Mouse (Mus musculus) hindbrain, postnatal 0 days (tissue): ENCODE data around the gene Klhl25. TPM values are rescaled to one million over a fixed set of nuclear protein-coding genes. Genes with fewer than 3 reads are reported as not detected.
A peak's percentile ranks its signal among the peaks of the same experiment; 100 is the strongest.
"Not testable (repeated sequence)": the region's sequence is repeated elsewhere in the genome, so short reads cannot be mapped to it uniquely, and the experiment has no call there.

ENCODE experiments used
- ATAC-seq: fragments of 200-750 bp; cut with Nextera tagmentation; 2 replicates; pipeline ENCODE4 v1.8.0; 2017; ENCODE audit warnings: mild to moderate bottlenecking, moderate TSS enrichment, moderate library complexity
- DNase-seq: peaks from one replicate; pipeline ENCODE4 v3.0.0-alpha.2; 2015; ENCODE audit warnings: low spot score
- H3K27ac ChIP-seq: fragments of 300-500 bp; sonication (generic); 2 replicates; pipeline ENCODE4 v1.5.1; 2014; ENCODE audit warnings: mild to moderate bottlenecking
- H3K27me3 ChIP-seq: fragments of 300-500 bp; sonication (generic); 2 replicates; pipeline ENCODE4 v1.6.1; 2014; ENCODE audit warnings: low read length, mixed read lengths; ENCODE audit not compliant: insufficient read depth
- H3K36me3 ChIP-seq: fragments of 300-500 bp; sonication (generic); 2 replicates; pipeline ENCODE4 v1.6.1; 2014; ENCODE audit warnings: low read length, mixed read lengths; ENCODE audit not compliant: insufficient read depth
- H3K4me1 ChIP-seq: fragments of 300-500 bp; sonication (generic); 2 replicates; pipeline ENCODE4 v1.6.1; 2014; ENCODE audit warnings: antibody characterized with exemption, low read length, mixed read lengths; ENCODE audit not compliant: insufficient read depth
- H3K4me2 ChIP-seq: fragments of 300-500 bp; sonication (generic); 2 replicates; pipeline ENCODE4 v1.6.1; 2014; ENCODE audit warnings: low read depth, mild to moderate bottlenecking, low read length, moderate library complexity, mixed read lengths
- H3K4me3 ChIP-seq: fragments of 300-500 bp; sonication (generic); 2 replicates; pipeline ENCODE4 v1.5.1; 2014; ENCODE audit warnings: low read length
- H3K9ac ChIP-seq: fragments of 300-500 bp; sonication (generic); replicated peaks from 2 replicates; pipeline ENCODE4 v1.6.1; 2014; ENCODE audit warnings: mild to moderate bottlenecking, low read length, moderate library complexity, mixed read lengths
- H3K9me3 ChIP-seq: fragments of 300-500 bp; sonication (generic); 2 replicates; pipeline ENCODE4 v1.6.1; 2016; ENCODE audit warnings: low read length, mixed read lengths
- CTCF ChIP-seq: IDR thresholded peaks from 2 replicates; pipeline ENCODE4 v1.5.1; 2016; ENCODE audit warnings: antibody characterized with exemption, control low read depth, low read depth
- WGBS: fragments of 180-500 bp; shearing (Covaris S2); extraction: QIAGEN DNeasy Blood & Tissue Kit; methylation state at CpG from one replicate; pipeline ENCODE4 v1.1.7; 2014; 5-methylcytosine and 5-hydroxymethylcytosine counted together
- polyA plus RNA-seq: library from polyadenylated mRNA; unstranded; fragments of >200 nt; fragmentation: Nextera tagmentation; extraction: Ambion mirVana; gene quantifications from 2 replicates; pipeline ENCODE4 v1.2.1, GENCODE M21; 2015
- total RNA-seq: library from RNA; depleted of rRNA; stranded (reverse); fragments of >200 nt; gene quantifications from 2 replicates; pipeline ENCODE4 v1.2.3, GENCODE M21; 2014

Klhl25 gene
- total and polyA plus RNA-seq, 2 experiments from 2014 or later = 14.4 to 47.8 TPM

DNA sequence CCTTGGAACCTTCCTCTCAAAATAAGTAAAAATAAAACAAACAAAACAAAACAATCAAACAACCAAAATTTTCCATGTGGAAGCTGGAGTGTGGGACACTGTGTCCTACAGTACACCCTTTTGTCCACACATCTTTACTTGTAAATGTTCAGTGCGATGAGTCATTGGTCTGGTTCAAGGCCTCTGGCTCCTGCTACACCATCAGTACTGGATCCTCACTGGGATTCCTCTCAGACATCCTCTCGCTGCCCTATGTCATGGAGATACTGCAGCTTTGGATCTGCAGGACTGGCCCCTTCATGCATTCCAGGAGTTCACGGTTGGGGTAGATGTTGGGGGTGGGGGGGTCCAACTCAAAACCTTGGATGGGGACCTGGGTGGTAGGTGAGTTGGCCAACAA lies 5.8 kb upstream of the Klhl25 start:
- no peak overlapping the region for H3K4me3 ChIP-seq
- no peak overlapping the region for H3K9ac ChIP-seq
- 86% methylated on average over 3 of the region's 3 CpGs for WGBS
- ATAC-seq = no peak
- H3K4me1 ChIP-seq = no peaks in the 10 kb centered on the region
- no peaks in the 10 kb centered on the region for H3K9me3 ChIP-seq
- TF ChIP-seq CTCF = no peak
- H3K36me3 ChIP-seq = no peaks in the 10 kb centered on the region
- no peak overlapping the region for H3K4me2 ChIP-seq
- DNase-seq = no peak
- no peaks in the 10 kb centered on the region for H3K27me3 ChIP-seq
- no peak overlapping the region for H3K27ac ChIP-seq

DNA sequence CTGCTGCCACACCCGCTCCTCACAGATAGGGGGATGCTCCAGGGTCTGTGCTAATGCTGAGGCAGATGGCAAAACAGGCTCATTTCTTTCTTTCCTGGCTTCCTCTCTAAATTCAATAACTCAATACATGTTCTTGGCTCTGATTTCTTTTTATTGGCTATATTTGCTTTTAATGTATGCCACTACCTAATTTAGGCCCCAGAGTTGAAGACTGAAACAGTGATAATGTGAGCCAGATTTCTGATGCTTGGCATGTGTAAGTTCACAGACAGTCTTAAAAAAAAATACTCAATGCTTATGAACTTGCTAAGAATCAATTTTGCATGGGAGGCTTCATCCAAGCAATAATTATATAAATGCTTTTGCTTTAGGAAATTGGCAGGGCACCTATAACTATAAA lies 2.2 kb upstream of the Klhl25 start:
- H3K4me3 ChIP-seq = no peak overlapping the region
- no peak overlapping the region for H3K9ac ChIP-seq
- H3K4me1 ChIP-seq = peaks cover 9% of the 10 kb centered on the region; the same call in 1 of the 2 replicates
- WGBS = 80% methylated on average over 1 of the region's 1 CpGs
- no peak overlapping the region for H3K4me2 ChIP-seq
- no peaks in the 10 kb centered on the region for H3K9me3 ChIP-seq
- H3K36me3 ChIP-seq = no peaks in the 10 kb centered on the region
- no peak for ATAC-seq
- no peak overlapping the region for H3K27ac ChIP-seq
- no peak for TF ChIP-seq CTCF
- no peaks in the 10 kb centered on the region for H3K27me3 ChIP-seq
- no peak for DNase-seq

DNA sequence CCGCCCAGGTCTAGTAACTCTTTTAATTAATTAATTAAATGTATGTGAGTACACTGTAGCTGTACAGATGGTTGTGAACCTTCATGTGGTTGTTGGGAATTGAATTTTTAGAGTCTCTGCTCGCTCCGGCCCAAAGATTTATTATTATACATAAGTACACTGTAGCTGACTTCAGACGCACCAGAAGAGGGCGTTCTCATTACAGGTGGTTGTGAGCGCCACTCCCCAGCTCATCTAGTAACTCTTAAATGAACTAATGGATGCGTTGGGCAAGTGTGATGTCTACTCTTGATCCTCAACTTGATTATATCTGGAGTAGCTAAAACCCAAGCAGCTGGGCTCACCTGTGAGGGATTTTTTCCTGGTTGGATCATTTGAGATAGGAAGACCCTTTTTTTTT lies 1.2 kb upstream of the Klhl25 start:
- no peak overlapping the region for H3K9ac ChIP-seq
- H3K4me1 ChIP-seq = peaks cover 13% of the 10 kb centered on the region
- no peak for ATAC-seq
- H3K4me2 ChIP-seq = no peak overlapping the region
- H3K4me3 ChIP-seq = no peak overlapping the region
- H3K36me3 ChIP-seq = no peaks in the 10 kb centered on the region
- DNase-seq = no peak
- H3K27ac ChIP-seq = no peak overlapping the region
- TF ChIP-seq CTCF = no peak
- 48% methylated on average over 7 of the region's 7 CpGs for WGBS
- no peaks in the 10 kb centered on the region for H3K27me3 ChIP-seq
- no peaks in the 10 kb centered on the region for H3K9me3 ChIP-seq

DNA sequence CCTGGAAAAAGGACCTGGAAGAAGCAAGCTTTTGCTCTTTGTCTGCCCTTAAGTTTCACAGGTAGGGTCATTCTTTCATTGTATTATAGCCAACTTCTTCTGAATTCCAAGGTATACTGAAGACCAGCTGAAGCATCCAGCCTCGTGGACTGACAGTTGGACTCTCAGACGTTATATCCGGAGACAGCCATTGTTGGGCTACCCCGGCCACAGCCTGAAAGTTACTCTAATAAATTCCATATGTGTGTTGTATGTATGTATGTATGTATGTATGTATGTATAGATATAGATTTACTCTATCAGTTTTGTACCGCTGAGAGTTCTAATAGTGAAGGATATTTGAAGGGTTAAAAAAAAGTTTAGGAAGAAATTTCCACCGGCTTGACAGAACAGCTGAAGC lies 621 bp upstream of the Klhl25 start:
- H3K4me1 ChIP-seq = peaks cover 17% of the 10 kb centered on the region
- no peaks in the 10 kb centered on the region for H3K9me3 ChIP-seq
- peak overlapping the region; percentile 78 for H3K9ac ChIP-seq
- H3K27ac ChIP-seq = no peak overlapping the region
- no peak for ATAC-seq
- no peak for TF ChIP-seq CTCF
- H3K27me3 ChIP-seq = no peaks in the 10 kb centered on the region
- WGBS = 16% methylated on average over 6 of the region's 6 CpGs
- no peaks in the 10 kb centered on the region for H3K36me3 ChIP-seq
- DNase-seq = no peak
- H3K4me3 ChIP-seq = peak overlapping the region; percentile 92
- H3K4me2 ChIP-seq = peak overlapping the region; percentile 96

DNA sequence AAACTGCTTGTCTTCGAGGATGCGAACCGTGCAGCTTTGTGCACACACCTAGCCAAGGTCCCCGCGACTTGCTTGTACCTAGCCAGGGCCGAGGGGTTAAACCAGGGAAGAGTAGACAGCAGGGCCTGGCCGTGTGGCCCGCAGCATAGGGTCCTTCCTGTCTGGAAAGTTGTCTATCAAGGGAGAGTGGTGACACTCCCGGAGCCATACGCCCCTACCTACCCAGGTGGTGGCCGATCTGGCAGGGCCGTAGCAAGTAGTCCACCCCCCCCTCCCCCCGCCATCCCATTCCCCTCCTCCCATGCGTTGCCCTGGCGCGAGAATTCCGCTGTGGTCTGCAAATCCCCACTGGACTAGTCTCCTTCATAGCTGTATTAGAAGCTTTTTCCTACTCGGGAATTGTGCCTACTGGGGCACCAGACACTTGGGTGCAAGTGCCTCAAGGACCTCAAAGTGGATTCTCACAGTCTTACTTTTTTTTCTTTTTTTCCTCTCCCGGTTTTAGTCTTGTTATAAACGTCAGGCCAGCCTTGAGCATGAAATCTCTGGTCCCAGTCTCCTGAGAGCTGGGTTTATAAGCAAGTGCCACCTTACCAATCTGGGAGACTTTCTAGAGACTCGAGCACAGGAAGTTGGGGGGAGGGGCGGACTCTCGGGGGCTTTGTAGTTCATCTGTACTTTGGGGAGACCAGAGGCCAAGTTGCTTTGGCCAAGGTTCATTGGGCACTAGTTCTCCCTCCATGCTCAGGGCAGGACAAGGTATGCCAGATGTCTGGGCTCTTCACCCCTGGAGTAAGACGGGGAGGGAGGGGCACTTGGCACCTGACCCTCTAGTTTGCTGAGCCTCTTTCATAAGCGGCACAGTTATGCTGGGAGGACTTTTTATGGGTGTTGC lies 913 bp downstream of the Klhl25 start:
- peak overlapping the region; percentile 78 for H3K9ac ChIP-seq
- H3K36me3 ChIP-seq = no peaks in the 10 kb centered on the region
- H3K27ac ChIP-seq = peak overlapping the region; percentile 84; the same call in 1 of the 2 replicates
- no peak for TF ChIP-seq CTCF
- no peaks in the 10 kb centered on the region for H3K9me3 ChIP-seq
- ATAC-seq (no peak), DNase-seq (no peak)
- H3K4me1 ChIP-seq = peaks cover 32% of the 10 kb centered on the region
- peak overlapping the region; percentile 96 for H3K4me2 ChIP-seq
- no peaks in the 10 kb centered on the region for H3K27me3 ChIP-seq
- peak overlapping the region; percentile 92 for H3K4me3 ChIP-seq
- 2% methylated on average over 25 of the region's 25 CpGs for WGBS

DNA sequence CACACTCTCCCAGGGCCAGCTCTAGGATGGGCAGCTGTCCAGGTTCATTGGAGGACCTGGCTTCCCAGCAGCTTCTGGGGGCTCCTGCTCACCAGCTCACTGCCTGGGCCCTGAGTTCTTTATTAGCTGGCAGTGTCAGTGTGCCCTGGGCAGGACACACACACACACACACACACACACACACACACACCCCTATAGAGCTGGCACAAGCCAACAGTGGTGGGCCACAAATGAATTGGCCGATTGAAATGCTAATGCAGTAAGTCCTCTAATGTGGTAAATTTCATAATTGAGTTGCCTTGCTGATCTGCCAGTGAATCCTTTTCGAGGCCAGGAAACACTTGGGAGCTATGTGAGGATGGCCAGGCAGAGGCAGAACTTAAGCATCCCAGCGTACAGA lies 2.3 kb downstream of the Klhl25 start:
- not testable (repeated sequence) for H3K27me3 ChIP-seq, H3K36me3 ChIP-seq, H3K9me3 ChIP-seq, H3K27ac ChIP-seq, H3K4me2 ChIP-seq, H3K9ac ChIP-seq, DNase-seq, H3K4me3 ChIP-seq
- peaks cover 46% of the 10 kb centered on the region for H3K4me1 ChIP-seq
- WGBS = 0% methylated on average over 1 of the region's 3 CpGs
- ATAC-seq = peak; percentile 27

DNA sequence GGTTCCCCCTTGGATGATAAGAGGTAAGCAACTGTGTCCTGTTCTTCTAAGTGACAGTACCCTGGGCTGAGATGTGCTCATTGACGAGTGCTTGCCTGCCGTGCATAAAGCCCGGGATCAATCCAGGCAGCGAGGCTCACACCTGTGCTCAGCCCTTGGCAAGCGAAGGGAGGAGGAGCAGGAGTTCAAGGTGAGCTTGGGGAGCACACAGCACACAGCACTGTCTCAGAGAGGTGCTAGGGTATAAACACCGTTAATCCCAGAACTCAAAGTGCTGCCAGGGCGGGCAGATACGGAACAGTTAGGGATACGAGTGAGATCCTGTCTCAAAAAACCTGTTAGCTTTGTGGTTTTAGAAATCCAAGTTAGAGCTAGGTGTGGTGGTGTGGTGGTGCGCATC lies 3.2 kb downstream of the Klhl25 start:
- H3K27ac ChIP-seq = no peak overlapping the region
- no peaks in the 10 kb centered on the region for H3K9me3 ChIP-seq
- no peaks in the 10 kb centered on the region for H3K27me3 ChIP-seq
- no peaks in the 10 kb centered on the region for H3K36me3 ChIP-seq
- WGBS = 77% methylated on average over 10 of the region's 10 CpGs
- ATAC-seq (no peak), DNase-seq (no peak)
- no peak for TF ChIP-seq CTCF
- no peak overlapping the region for H3K4me2 ChIP-seq
- no peak overlapping the region for H3K9ac ChIP-seq
- no peak overlapping the region for H3K4me3 ChIP-seq
- H3K4me1 ChIP-seq = peaks cover 50% of the 10 kb centered on the region
